Mouse (Mus musculus) C2C12 (cell line): ENCODE results near the gene Slc6a6. TPM values are rescaled to one million over a fixed set of nuclear protein-coding genes. Genes with fewer than 3 reads are reported as not detected.

Experiments used
- H3K27me3 ChIP-seq: one replicate; pipeline ENCODE4 v1.6.1; 2011; ENCODE audit not compliant: control insufficient read depth, insufficient read depth, insufficient read length
- H3K36me3 ChIP-seq: one replicate; pipeline ENCODE4 v1.6.1; 2011; ENCODE audit not compliant: control insufficient read depth, insufficient read depth
- H3K4me3 ChIP-seq: one replicate; pipeline ENCODE4 v1.5.1; 2011; ENCODE audit warnings: mild to moderate bottlenecking, control low read depth; ENCODE audit not compliant: poor library complexity, insufficient read depth, severe bottlenecking
- H3K79me2 ChIP-seq: one replicate; pipeline ENCODE4 v1.6.1; 2011; ENCODE audit not compliant: control insufficient read depth, insufficient read depth
- H3K79me3 ChIP-seq: one replicate; pipeline ENCODE4 v1.6.1; 2011; ENCODE audit warnings: low read depth, control low read depth
- H3ac ChIP-seq: one replicate; pipeline ENCODE3; 2011; ENCODE audit warnings: low read depth; ENCODE audit not compliant: control insufficient read depth, insufficient read length
- CEBPB ChIP-seq: IDR thresholded peaks from one replicate; pipeline ENCODE4 v1.6.1; 2011; ENCODE audit warnings: low read depth, mild to moderate bottlenecking, control low read depth, moderate library complexity
- CTCF ChIP-seq: IDR thresholded peaks from one replicate; pipeline ENCODE4 v1.5.1; 2011; ENCODE audit not compliant: control insufficient read depth, insufficient read depth, insufficient read length
- FOSL1 ChIP-seq: IDR thresholded peaks from one replicate; pipeline ENCODE4 v1.8.0; 2011; ENCODE audit warnings: mild to moderate bottlenecking, low read length; ENCODE audit not compliant: poor library complexity, insufficient read depth, severe bottlenecking
- MAX ChIP-seq: IDR thresholded peaks from one replicate; pipeline ENCODE4 v1.6.1; 2011; ENCODE audit warnings: mild to moderate bottlenecking, control low read depth
- MYOD1 ChIP-seq: IDR thresholded peaks from one replicate; pipeline ENCODE4 v1.6.1; 2011; ENCODE audit warnings: low read depth; ENCODE audit not compliant: control insufficient read depth, insufficient read length
- MYOG ChIP-seq: IDR thresholded peaks from one replicate; pipeline ENCODE4 v1.6.1; 2011; ENCODE audit not compliant: control insufficient read depth, insufficient read length; ENCODE audit errors: extremely low read depth
- USF1 ChIP-seq: IDR thresholded peaks from one replicate; pipeline ENCODE4 v1.6.1; 2011; ENCODE audit warnings: low read depth, mild to moderate bottlenecking, control low read depth, moderate library complexity
- polyA plus RNA-seq: library from polyadenylated mRNA; unstranded; fragments of >200 nt; fragmentation: generic; extraction: Trizol; gene quantifications from one replicate; pipeline ENCODE4 v1.2.1, GENCODE M21; 2012; ENCODE audit warnings: missing spikeins

The Slc6a6 gene
- polyA plus RNA-seq, 1 experiment: 97.0 TPM

GRCm38 (mm10) chr6:91779206-91779605 lies 95.4 kb downstream of the Slc6a6 start:
- no peak overlapping the region for H3ac ChIP-seq
- H3K79me2 ChIP-seq: no peaks in the 10 kb centered on the region
- no peaks in the 10 kb centered on the region for H3K36me3 ChIP-seq
- no peaks in the 10 kb centered on the region for H3K79me3 ChIP-seq
- no peak overlapping the region for H3K4me3 ChIP-seq
- TF ChIP-seq USF1: no peak
- TF ChIP-seq MYOG: no peak
- TF ChIP-seq MAX: no peak
- TF ChIP-seq CTCF: no peak
- no peak for TF ChIP-seq MYOD1
- TF ChIP-seq CEBPB: no peak
- no peak for TF ChIP-seq FOSL1
- H3K27me3 ChIP-seq: peaks cover 92% of the 10 kb centered on the region

GRCm38 (mm10) chr6:91785018-91785417 lies 101.2 kb downstream of the Slc6a6 start:
- Histone ChIP-seq H3K36me3 (no peaks in the 10 kb centered on the region), H3ac (no peak overlapping the region), H3K79me2 (no peaks in the 10 kb centered on the region), H3K79me3 (no peaks in the 10 kb centered on the region), H3K4me3 (no peak overlapping the region), H3K27me3 (peaks cover 86% of the 10 kb centered on the region)
- no peak for TF ChIP-seq CTCF
- no peak for TF ChIP-seq FOSL1
- TF ChIP-seq MYOD1: no peak
- no peak for TF ChIP-seq CEBPB
- no peak for TF ChIP-seq MAX
- no peak for TF ChIP-seq USF1
- TF ChIP-seq MYOG: no peak

DNA sequence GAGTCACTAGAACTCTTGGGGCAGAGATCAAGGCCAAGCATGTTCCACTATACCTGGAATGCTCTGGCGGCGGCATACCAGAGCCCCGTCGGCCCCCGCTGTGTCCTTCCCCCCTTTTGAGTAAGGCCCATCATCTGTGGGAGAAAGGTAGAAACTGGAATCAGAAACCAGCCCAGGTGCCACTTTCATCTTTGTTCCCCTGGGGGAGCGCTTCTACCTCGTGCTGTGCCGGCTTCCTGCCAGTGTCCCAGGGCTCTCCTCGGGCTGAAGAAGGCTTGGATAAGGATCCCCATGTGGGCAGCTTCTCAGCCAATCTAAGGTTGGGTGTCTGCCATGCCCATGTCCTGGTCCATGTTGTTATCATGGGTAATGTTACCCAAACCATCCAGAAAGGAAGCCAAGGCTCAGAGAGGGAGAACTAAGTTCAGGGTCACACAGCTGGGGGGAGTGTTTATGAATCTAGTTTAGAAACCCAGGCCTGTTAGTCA lies 104.5 kb downstream of the Slc6a6 start:
- TF ChIP-seq FOSL1: no peak
- TF ChIP-seq MAX: no peak
- TF ChIP-seq CTCF: no peak
- no peak for TF ChIP-seq USF1
- TF ChIP-seq MYOD1: no peak
- no peak for TF ChIP-seq CEBPB
- TF ChIP-seq MYOG: no peak
- no peak overlapping the region for H3K4me3 ChIP-seq
- peaks cover 79% of the 10 kb centered on the region for H3K27me3 ChIP-seq
- no peaks in the 10 kb centered on the region for H3K79me2 ChIP-seq
- no peaks in the 10 kb centered on the region for H3K79me3 ChIP-seq
- no peak overlapping the region for H3ac ChIP-seq
- H3K36me3 ChIP-seq: no peaks in the 10 kb centered on the region

DNA sequence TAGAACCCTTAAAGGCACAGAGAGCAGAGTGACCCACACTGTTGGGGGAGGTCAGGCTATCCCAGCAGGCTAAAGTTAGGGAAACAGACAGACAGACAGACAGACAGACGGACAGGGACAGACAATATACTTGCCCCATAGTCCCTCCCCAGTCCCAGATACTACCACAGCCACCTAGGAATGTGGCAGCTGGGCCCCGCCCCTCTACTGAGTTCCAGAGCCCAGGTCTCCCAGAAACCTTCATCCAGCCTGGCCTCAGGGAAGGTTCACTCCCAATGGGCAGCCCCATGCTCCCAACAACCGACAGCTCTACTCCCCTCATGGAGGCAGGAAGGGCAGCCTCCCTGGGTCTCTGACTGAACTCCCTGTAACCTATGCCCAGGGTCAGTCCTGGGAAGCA lies 111.8 kb downstream of the Slc6a6 start:
- TF ChIP-seq CEBPB (no peak), MYOG (no peak), USF1 (no peak), MAX (no peak), CTCF (no peak), MYOD1 (no peak), FOSL1 (no peak)

GRCm38 (mm10) chr6:91796064-91796463 lies 112.2 kb downstream of the Slc6a6 start:
- no peak for TF ChIP-seq MAX
- TF ChIP-seq MYOD1: no peak
- no peak for TF ChIP-seq FOSL1
- no peak for TF ChIP-seq USF1
- no peak for TF ChIP-seq CTCF
- TF ChIP-seq CEBPB: no peak
- TF ChIP-seq MYOG: no peak
- H3K79me3 ChIP-seq: no peaks in the 10 kb centered on the region
- H3K4me3 ChIP-seq: no peak overlapping the region
- no peaks in the 10 kb centered on the region for H3K36me3 ChIP-seq
- no peak overlapping the region for H3ac ChIP-seq
- H3K79me2 ChIP-seq: no peaks in the 10 kb centered on the region
- H3K27me3 ChIP-seq: peaks cover 80% of the 10 kb centered on the region

More for the DNA sequence above, 111.8 kb downstream of the Slc6a6 start:
- Histone ChIP-seq H3K36me3 (no peaks in the 10 kb centered on the region), H3K27me3 (peaks cover 79% of the 10 kb centered on the region), H3K79me2 (no peaks in the 10 kb centered on the region), H3K79me3 (no peaks in the 10 kb centered on the region), H3K4me3 (no peak overlapping the region), H3ac (no peak overlapping the region)
